Mouse (Mus musculus): ENCODE measurements at regions not wholly inside any gene's neighbourhood (a gene's known extent, or its start where the extent isn't known, plus 50 kb on each side); places are given as distances from the start of the nearest gene placed in this dataset.

- no peak for DNase-seq (ENCODE audit: low spot score in 2 of 2)
These were observed 608.4 kb upstream of the Cdh5 start for GRCm38 (mm10) chr8:103492914-103493517.

- DNase-seq (ENCODE audit: low spot score in 2 of 2), result no peak
These were observed 607.4 kb upstream of the Cdh5 start for GRCm38 (mm10) chr8:103493932-103494493.

GRCm38 (mm10) chr8:103494670-103495069 is 606.8 kb upstream of the Cdh5 start:
- no peak for DNase-seq (ENCODE audit: low spot score in 2 of 2)

GRCm38 (mm10) chr8:103501328-103501727 is 600.1 kb upstream of the Cdh5 start:
- DNase-seq (ENCODE audit: low spot score in 2 of 2), result no peak

GRCm38 (mm10) chr8:103502991-103503767 is 598.2 kb upstream of the Cdh5 start:
- no peak for DNase-seq (ENCODE audit: low spot score in 2 of 2)

- DNase-seq (ENCODE audit: low spot score in 2 of 2), result no peak
These were observed 595.1 kb upstream of the Cdh5 start for GRCm38 (mm10) chr8:103506334-103506733.

- no peak for DNase-seq (ENCODE audit: low spot score in 2 of 2)
These were observed 594.4 kb upstream of the Cdh5 start for GRCm38 (mm10) chr8:103507068-103507467.

GRCm38 (mm10) chr8:103520141-103520866 is 581.1 kb upstream of the Cdh5 start:
- no peak for DNase-seq (ENCODE audit: low spot score in 2 of 2)

GRCm38 (mm10) chr8:103530903-103531302 is 570.5 kb upstream of the Cdh5 start:
- DNase-seq (ENCODE audit: low spot score in 2 of 2), result no peak

- no peak for DNase-seq (ENCODE audit: low spot score in 2 of 2)
These were observed 566.5 kb upstream of the Cdh5 start for GRCm38 (mm10) chr8:103534971-103535370.

GRCm38 (mm10) chr8:103536856-103537255 is 564.6 kb upstream of the Cdh5 start:
- DNase-seq (ENCODE audit: low spot score in 2 of 2), result no peak

- DNase-seq (ENCODE audit: low spot score in 2 of 2), result no peak
These were observed 559.5 kb upstream of the Cdh5 start for GRCm38 (mm10) chr8:103541954-103542353.

- DNase-seq (ENCODE audit: low spot score in 2 of 2), result no peak
These were observed 549.4 kb upstream of the Cdh5 start for GRCm38 (mm10) chr8:103551916-103552535.

- DNase-seq (ENCODE audit: low spot score in 2 of 2), result no peak
These were observed 539.8 kb upstream of the Cdh5 start for GRCm38 (mm10) chr8:103561606-103562005.

GRCm38 (mm10) chr8:103570864-103571425 is 530.5 kb upstream of the Cdh5 start:
- DNase-seq (ENCODE audit: low spot score in 2 of 2), result no peak

- DNase-seq (ENCODE audit: low spot score in 2 of 2), result no peak
These were observed 524.3 kb upstream of the Cdh5 start for GRCm38 (mm10) chr8:103577147-103577546.

GRCm38 (mm10) chr8:103578006-103578405 is 523.4 kb upstream of the Cdh5 start:
- DNase-seq (ENCODE audit: low spot score in 2 of 2), result no peak

GRCm38 (mm10) chr8:103608291-103608690 is 493.1 kb upstream of the Cdh5 start:
- no peak for DNase-seq (ENCODE audit: low spot score in 2 of 2)

GRCm38 (mm10) chr8:103623781-103624434 is 477.5 kb upstream of the Cdh5 start:
- DNase-seq (ENCODE audit: low spot score in 2 of 2), result peak; percentile 61 to 66

GRCm38 (mm10) chr8:103625166-103625890 is 476.1 kb upstream of the Cdh5 start:
- no peak for DNase-seq (ENCODE audit: low spot score in 2 of 2)
